Mouse (Mus musculus) embryonic stem cell, embryonic (primary cell): Measurements from ENCODE around the gene N4bp2.
"Not testable (repeated sequence)": the region's sequence is repeated elsewhere in the genome, so short reads cannot be mapped to it uniquely, and the experiment has no call there.

Experiments
- CTCF ChIA-PET, 4 experiments: fragments of 300-600 bp in 2 of 4; fragments of 350-600 bp in 2 of 4; sonication (Branson Sonifier 250); formaldehyde crosslinking; loops; one replicate each; lab custom pipeline; 2022; ENCODE audit warnings: inconsistent platforms in 2 of 4; lab: Charles Lee
- POLR2A ChIA-PET, 4 experiments: fragments of 300-600 bp in 2 of 4; fragments of 350-600 bp in 2 of 4; sonication (Branson Sonifier 250); formaldehyde crosslinking; loops; one replicate each; lab custom pipeline; 2022; ENCODE audit warnings: antibody characterized with exemption in 4 of 4, inconsistent platforms in 1 of 4; lab: Charles Lee

The N4bp2 gene

GRCm38 (mm10) chr5:65760041-65760440, 3.3 kb upstream of the N4bp2 start:
- ChIA-PET CTCF (interaction anchor here in 1 of 4 experiments (0.6 to 0.7 kb wide), 2 partner anchors 131 to 365 kb away, joined by 3 read pairs; no protein-coding TSS in a partner anchor), POLR2A (interaction anchor here in 1 of 4 experiments (1.0 kb wide), 1 partner anchor 12 kb away, joined by 3 read pairs; no protein-coding TSS in a partner anchor)

GRCm38 (mm10) chr5:65760599-65760998, 2.7 kb upstream of the N4bp2 start:
- ChIA-PET CTCF (no interaction called here), POLR2A (interaction anchor here in 2 of 4 experiments (1.0 to 1.3 kb wide), 2 partner anchors 12 to 57 kb away, joined by 3 read pairs; no protein-coding TSS in a partner anchor)

GRCm38 (mm10) chr5:65761020-65761419, 2.3 kb upstream of the N4bp2 start:
- POLR2A ChIA-PET, result interaction anchor here in 2 of 4 experiments (1.3 to 3.4 kb wide), 2 partner anchors 43 to 57 kb away, joined by 3 to 10 read pairs; no protein-coding TSS in a partner anchor
- CTCF ChIA-PET, result interaction anchor here in 1 of 4 experiments (0.5 kb wide), 1 partner anchor 18 kb away, joined by 3 read pairs; no protein-coding TSS in a partner anchor

- ChIA-PET POLR2A (interaction anchor here in 2 of 4 experiments (1.3 to 3.4 kb wide), 6 partner anchors 9 to 70 kb away, joined by 3 to 10 read pairs (median 6); no protein-coding TSS in a partner anchor), CTCF (no interaction called here)
These were observed 1.4 kb upstream of the N4bp2 start for GRCm38 (mm10) chr5:65761921-65762320.

GRCm38 (mm10) chr5:65762686-65763085, 635 bp upstream of the N4bp2 start:
- ChIA-PET POLR2A (interaction anchor here (0.6 to 3.6 kb wide), 39 partner anchors 9 to 372 kb away, joined by 3 to 24 read pairs (median 4); partner anchors contain the start of genes Lias (in 1 of the 4) and Rpl9 (in 1 of the 4)), CTCF (interaction anchor here in 2 of 4 experiments (0.6 to 1.2 kb wide), 3 partner anchors 19 to 456 kb away, joined by 3 to 5 read pairs (median 3); no protein-coding TSS in a partner anchor)

- ChIA-PET POLR2A (interaction anchor here (0.5 to 3.6 kb wide), 49 partner anchors 11 to 913 kb away, joined by 3 to 24 read pairs (median 4); partner anchors contain the start of genes Lias (in 2 of the 4) and Rpl9 (in 2 of the 4)), CTCF (interaction anchor here (0.5 to 1.2 kb wide), 13 partner anchors 20 to 455 kb away, joined by 3 to 10 read pairs (median 6); no protein-coding TSS in a partner anchor)
These were observed 830 bp downstream of the N4bp2 start for GRCm38 (mm10) chr5:65763916-65764785.

GRCm38 (mm10) chr5:65764786-65765634, 1.7 kb downstream of the N4bp2 start:
- ChIA-PET POLR2A (interaction anchor here (0.6 to 3.6 kb wide), 25 partner anchors 10 to 796 kb away, joined by 3 to 24 read pairs (median 4); partner anchors contain the start of genes Lias (in 1 of the 4) and Rpl9 (in 1 of the 4)), CTCF (interaction anchor here in 2 of 4 experiments (0.7 to 1.0 kb wide), 2 partner anchors 30 to 203 kb away, joined by 4 to 6 read pairs; no protein-coding TSS in a partner anchor)

GRCm38 (mm10) chr5:65765635-65765911, 2.3 kb downstream of the N4bp2 start:
- CTCF ChIA-PET, result no interaction called here
- POLR2A ChIA-PET, result interaction anchor here in 3 of 4 experiments (0.6 to 3.6 kb wide), 10 partner anchors 9 to 207 kb away, joined by 3 to 24 read pairs (median 5); no protein-coding TSS in a partner anchor

GRCm38 (mm10) chr5:65768007-65768406, 4.7 kb downstream of the N4bp2 start:
- ChIA-PET CTCF (no interaction called here), POLR2A (interaction anchor here in 2 of 4 experiments (1.0 to 1.8 kb wide), 9 partner anchors 9 to 61 kb away, joined by 3 to 7 read pairs (median 4); no protein-coding TSS in a partner anchor)

GRCm38 (mm10) chr5:65770065-65770464, 6.7 kb downstream of the N4bp2 start:
- ChIA-PET POLR2A (interaction anchor here in 2 of 4 experiments (0.8 to 1.5 kb wide), 2 partner anchors 9 to 12 kb away, joined by 4 read pairs; no protein-coding TSS in a partner anchor), CTCF (interaction anchor here in 1 of 4 experiments (0.5 kb wide), 1 partner anchor 64 kb away, joined by 3 read pairs; no protein-coding TSS in a partner anchor)

- CTCF ChIA-PET, result interaction anchor here in 1 of 4 experiments (0.5 kb wide), 1 partner anchor 65 kb away, joined by 3 read pairs; no protein-coding TSS in a partner anchor
- POLR2A ChIA-PET, result interaction anchor here in 3 of 4 experiments (0.5 to 1.5 kb wide), 3 partner anchors 9 to 216 kb away, joined by 4 read pairs; no protein-coding TSS in a partner anchor
These were observed 7.2 kb downstream of the N4bp2 start for GRCm38 (mm10) chr5:65770493-65770892.

- CTCF ChIA-PET, result not testable (repeated sequence)
- POLR2A ChIA-PET, result interaction anchor here in 2 of 4 experiments (0.6 to 2.7 kb wide), 5 partner anchors 10 to 1025 kb away, joined by 3 to 15 read pairs (median 3); partner anchors contain the start of gene N4bp2 (in 1 of the 2)
These were observed 10.6 kb downstream of the N4bp2 start for GRCm38 (mm10) chr5:65773957-65774356.

GRCm38 (mm10) chr5:65776166-65776565, 12.8 kb downstream of the N4bp2 start:
- ChIA-PET POLR2A (interaction anchor here in 2 of 4 experiments (1.3 to 2.7 kb wide), 4 partner anchors 8 to 28 kb away, joined by 3 to 15 read pairs (median 6); partner anchors contain the start of gene N4bp2 (in 1 of the 2)), CTCF (interaction anchor here in 1 of 4 experiments (0.6 kb wide), 1 partner anchor 52 kb away, joined by 4 read pairs; no protein-coding TSS in a partner anchor)

GRCm38 (mm10) chr5:65776907-65777306, 13.6 kb downstream of the N4bp2 start:
- ChIA-PET CTCF (no interaction called here), POLR2A (interaction anchor here in 2 of 4 experiments (1.0 to 1.9 kb wide), 5 partner anchors 9 to 53 kb away, joined by 3 to 7 read pairs (median 5); no protein-coding TSS in a partner anchor)

GRCm38 (mm10) chr5:65778986-65779385, 15.7 kb downstream of the N4bp2 start:
- CTCF ChIA-PET, result not testable (repeated sequence)
- POLR2A ChIA-PET, result interaction anchor here in 1 of 4 experiments (1.0 to 2.1 kb wide), 3 partner anchors 9 to 14 kb away, joined by 3 to 5 read pairs (median 4); no protein-coding TSS in a partner anchor

GRCm38 (mm10) chr5:65779401-65780063, 16.2 kb downstream of the N4bp2 start:
- POLR2A ChIA-PET, result interaction anchor here in 1 of 4 experiments (1.0 to 2.1 kb wide), 3 partner anchors 9 to 15 kb away, joined by 3 to 5 read pairs (median 4); no protein-coding TSS in a partner anchor

More at GRCm38 (mm10) chr5:65779401-65780063, 16.2 kb downstream of the N4bp2 start:
- CTCF ChIA-PET, result interaction anchor here in 1 of 4 experiments (0.6 kb wide), 1 partner anchor 427 kb away, joined by 8 read pairs; no protein-coding TSS in a partner anchor
